Mouse (Mus musculus) cerebellum, adult 18-20 months (tissue): ENCODE measurements around the gene Olfr16.

Experiments
- DNase-seq, 2 experiments: peaks; one replicate each; pipeline ENCODE4 v3.0.0; 2021

Gene Olfr16

DNA sequence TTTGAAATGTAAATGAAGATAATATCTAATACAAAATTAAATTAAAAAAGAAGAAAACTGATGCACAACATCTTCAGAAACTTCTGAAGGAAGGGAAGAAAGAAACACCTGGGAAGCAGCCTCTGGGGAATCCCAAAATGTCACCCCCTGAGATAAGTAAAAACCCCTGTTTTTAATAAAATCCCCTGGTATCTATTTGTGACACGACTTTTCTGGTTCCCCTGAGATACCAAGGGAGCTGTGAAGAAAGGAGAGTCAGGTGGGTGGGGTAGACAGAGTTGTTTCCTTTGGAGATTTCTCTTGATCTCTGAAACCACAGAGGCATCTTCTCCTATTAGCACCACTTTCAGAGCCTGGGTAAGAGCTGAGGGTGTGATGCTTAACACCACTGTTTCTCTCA is at the start of gene Olfr16:
Olfr16 (plus strand) TSS at position 250 of the 400 bp plus-strand sequence.
- DNase-seq = no peak

DNA sequence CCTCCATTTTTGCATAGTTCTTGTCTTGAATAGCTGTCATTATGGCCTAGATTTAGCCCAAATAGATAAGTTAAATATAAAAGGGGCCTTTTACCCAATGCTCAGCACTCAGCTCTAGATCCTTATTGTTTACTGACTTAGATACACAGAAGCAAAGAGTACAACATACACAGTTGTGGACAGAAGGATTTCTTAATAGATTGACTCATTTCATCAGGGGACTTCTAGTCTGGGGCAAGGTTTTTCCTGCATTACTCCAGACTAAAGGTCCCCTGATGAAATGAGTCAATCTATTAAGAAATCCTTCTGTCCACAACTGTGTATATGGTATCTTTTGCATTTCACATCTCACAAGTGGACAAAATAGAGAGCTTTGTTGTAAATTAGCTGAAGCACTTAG is 46.9 kb upstream of the Olfr16 start:
- DNase-seq = no peak

DNA sequence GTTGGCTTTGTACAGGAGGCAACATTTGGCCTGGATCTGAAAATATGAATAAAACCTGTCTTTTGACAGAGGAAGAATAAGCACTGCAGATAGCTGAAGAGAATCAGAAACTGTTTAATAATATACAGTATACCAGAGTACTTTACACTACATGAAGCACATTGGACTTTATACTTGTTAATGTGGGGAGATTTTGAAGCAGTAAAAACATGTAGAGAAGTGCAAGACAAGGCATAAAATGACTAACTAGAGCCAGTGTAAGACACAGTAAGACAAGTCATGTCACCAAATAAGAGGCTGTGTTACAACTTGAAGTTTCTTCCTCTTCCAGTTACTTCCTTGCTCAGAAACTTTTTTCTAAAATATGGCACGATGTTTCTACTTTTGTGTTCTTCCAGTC is 33.1 kb upstream of the Olfr16 start:
- DNase-seq = no peak

DNA sequence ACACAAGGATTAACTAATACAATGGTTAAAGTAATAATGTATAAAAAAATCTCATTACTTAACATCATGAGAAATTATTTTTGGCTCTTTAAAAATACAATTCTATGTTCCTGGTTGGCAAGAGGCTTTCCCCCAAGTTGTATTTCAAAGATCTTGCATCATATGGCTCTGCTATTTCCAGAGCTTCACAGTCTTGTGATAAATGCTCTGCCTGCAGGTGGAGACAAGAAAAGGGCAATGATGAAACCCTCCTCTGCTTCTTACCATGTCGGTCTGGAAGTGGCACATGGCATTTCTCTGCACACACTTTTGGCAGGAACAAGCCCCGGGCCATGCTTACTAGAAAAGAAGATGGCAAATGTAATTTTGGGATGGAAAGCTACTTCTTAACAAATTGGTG is 31.8 kb upstream of the Olfr16 start:
- no peak for DNase-seq

DNA sequence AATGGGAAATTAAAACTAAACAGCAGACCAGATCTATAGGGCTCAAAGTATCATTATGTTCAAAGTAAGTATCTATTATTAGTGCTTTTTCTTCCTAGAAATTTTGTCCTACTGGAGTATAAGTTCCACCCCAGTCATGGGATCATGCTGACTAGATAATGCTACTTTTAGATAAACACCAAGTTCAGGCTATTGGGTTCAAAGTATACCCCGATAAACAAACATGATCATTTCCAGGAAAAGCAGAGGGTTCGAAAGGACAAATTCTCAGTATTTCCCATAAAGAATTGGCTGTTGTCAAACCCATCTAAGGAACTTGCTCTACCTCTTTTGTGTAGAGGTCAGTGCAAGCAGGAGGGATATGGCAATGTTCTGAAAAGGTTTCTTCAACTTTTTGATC is 18.0 kb upstream of the Olfr16 start:
- DNase-seq = no peak

DNA sequence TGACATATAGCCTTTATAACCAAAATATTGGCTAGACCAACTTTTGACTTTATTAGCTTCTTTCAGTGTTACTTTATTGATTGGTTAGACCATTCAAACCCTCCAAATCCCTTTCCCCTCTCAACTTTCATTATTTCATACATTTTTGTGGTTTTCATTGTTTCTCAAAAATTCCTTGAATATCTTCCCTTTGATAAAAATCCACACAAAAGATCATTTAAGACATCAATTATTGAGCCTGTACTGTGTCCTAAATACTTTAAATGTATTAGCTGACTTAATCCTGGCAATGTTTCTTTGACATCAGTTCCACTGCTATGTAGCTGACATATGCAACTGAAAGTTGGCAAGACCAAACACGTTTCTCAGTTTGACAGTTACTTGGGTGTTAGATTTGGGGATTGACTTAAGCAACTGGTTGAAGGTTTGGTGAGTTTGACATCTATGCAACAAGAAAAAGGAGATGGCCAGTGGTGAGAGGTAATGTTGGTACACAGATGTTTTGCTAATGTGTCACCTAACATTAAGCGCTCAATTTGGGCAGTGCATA is 1.0 kb downstream of the Olfr16 start:
- no peak for DNase-seq

DNA sequence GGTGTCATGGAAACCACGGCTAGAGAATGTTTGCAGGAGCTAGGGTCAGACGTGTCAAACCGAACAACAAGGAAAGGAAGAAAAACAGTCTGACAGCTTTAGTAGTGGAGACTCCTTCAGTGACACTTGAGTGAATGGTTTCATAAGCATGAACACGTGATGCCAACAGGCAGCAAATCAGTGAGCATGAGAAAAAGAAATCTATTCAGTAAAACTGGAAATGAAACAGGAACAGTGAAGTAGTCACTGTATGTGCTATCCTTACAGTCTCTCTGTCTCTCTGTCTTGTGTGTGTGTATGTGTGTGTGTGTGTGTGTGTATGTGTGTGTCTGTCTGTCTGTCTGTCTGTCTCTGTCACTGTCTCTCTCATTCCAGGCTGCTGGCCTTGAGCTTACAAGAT is 5.2 kb downstream of the Olfr16 start:
- DNase-seq = no peak

DNA sequence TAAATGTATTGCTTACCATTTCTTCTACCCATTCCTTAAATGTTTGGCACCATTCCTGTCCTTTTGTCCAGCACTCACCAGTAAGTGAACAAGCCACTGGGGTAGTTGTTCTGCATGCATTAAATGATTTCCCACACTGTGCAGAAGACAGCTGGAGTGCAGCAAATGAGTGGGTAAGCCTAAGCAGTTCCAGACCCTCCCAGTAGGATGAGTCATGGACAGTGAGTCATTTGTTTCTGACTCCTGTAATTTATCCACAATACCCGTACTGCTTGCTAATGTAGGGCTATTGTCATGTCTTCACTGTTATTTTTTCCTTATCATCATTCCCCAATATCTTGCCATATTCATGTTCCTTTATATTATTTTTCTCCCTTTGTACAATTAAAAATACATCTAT is 10.2 kb downstream of the Olfr16 start:
- DNase-seq = no peak

DNA sequence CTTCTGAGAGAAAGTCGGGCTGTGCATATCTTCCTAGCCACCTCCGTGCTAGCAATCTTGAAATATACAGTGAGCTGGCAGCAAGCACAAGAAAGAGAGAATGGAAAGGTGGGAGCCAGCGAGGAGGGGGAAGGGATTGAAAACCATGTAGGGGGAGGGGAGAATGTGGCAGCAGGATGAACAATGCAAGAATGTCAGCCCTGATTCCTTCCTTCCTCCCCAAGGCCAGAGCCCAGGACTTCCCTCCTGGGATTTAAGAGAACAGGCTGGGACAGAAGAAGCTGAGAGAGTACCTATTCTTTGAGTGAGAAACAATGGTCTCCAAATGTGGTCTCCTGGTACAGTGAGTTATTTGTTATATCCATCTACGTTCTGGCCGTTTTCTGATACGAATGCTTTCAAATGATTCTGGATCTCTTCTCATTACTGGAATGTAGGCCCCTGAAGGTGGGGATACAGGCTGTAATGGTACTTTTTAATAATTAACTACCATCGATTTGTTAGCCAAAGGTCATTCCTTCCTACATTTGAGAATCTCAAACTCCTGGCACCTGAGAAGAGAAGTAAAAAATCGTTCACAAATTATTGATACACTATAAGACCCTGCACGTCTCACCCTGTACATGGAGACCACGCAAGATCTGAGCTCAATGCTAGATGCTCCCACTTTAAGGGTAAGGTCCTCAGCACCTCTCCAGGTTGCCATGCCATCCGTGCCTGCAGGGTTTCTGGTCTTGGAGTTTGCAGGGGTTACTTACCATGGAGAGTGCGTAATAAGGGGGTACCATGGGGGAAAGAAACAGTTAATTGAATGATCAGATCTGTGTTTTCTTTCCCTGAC is 39.8 kb downstream of the Olfr16 start:
- DNase-seq = no peak

DNA sequence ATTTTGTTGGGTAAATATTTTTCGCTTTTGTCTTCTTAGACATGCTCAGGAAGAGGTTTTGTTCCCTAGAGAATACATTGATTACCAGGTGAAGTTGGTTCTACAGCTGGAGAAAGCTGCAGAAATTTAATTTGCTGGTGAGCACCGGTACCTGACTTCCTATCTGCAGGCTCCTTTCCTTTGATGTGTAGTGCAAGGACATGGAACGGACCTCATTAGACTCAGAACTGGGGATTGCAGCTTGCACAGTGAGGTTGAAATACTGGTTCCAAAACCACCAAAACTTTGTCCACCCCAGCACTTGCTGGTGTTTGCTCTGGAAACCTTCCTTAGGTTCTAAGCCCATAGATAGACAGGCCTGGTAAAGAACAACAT is 40.4 kb downstream of the Olfr16 start:
- DNase-seq = no peak
